Mouse (Mus musculus) heart, adult 8-10 months (tissue): Measurements from ENCODE around the gene Cstb. TPM values are rescaled to one million over a fixed set of nuclear protein-coding genes. Genes with fewer than 3 reads are reported as not detected.

Source experiments
- DNase-seq: peaks from one replicate; pipeline ENCODE4 v3.0.0; 2022; ENCODE audit warnings: low spot score
- total RNA-seq, 4 experiments: library from RNA; stranded (reverse); gene quantifications; 2 replicates each; pipeline ENCODE4 v1.2.4; 2022

Gene Cstb
- total RNA-seq, result 10 to 100 TPM; 16.4 to 26.2 (median 24.4) TPM

- peak; percentile 74 for DNase-seq
Measured at GRCm38 (mm10) chr10:78425181-78426041, at the start of gene Cstb. Gene Cstb, plus strand, starts transcription at chr10:78425669.

- no peak for DNase-seq
Measured at GRCm38 (mm10) chr10:78378516-78378915, 47.0 kb upstream of the Cstb start.

- DNase-seq, result no peak
Measured at GRCm38 (mm10) chr10:78383567-78383966, 41.9 kb upstream of the Cstb start.

- no peak for DNase-seq
Measured at GRCm38 (mm10) chr10:78385520-78385919, 39.9 kb upstream of the Cstb start.

GRCm38 (mm10) chr10:78388216-78388980, 37.1 kb upstream of the Cstb start:
- no peak for DNase-seq

GRCm38 (mm10) chr10:78390982-78391470, 34.4 kb upstream of the Cstb start:
- DNase-seq, result no peak

GRCm38 (mm10) chr10:78392072-78392471, 33.4 kb upstream of the Cstb start:
- peak; percentile 77 for DNase-seq

GRCm38 (mm10) chr10:78395377-78395776, 30.1 kb upstream of the Cstb start:
- no peak for DNase-seq

GRCm38 (mm10) chr10:78395819-78396624, 29.4 kb upstream of the Cstb start:
- DNase-seq, result peak; percentile 87

GRCm38 (mm10) chr10:78396625-78396885, 28.9 kb upstream of the Cstb start:
- DNase-seq, result no peak

- DNase-seq, result no peak
Measured at GRCm38 (mm10) chr10:78399090-78399657, 26.3 kb upstream of the Cstb start.

GRCm38 (mm10) chr10:78401127-78401526, 24.3 kb upstream of the Cstb start:
- no peak for DNase-seq

- no peak for DNase-seq
Measured at GRCm38 (mm10) chr10:78402301-78402922, 23.1 kb upstream of the Cstb start.

- DNase-seq, result no peak
Measured at GRCm38 (mm10) chr10:78406152-78406551, 19.3 kb upstream of the Cstb start.

- DNase-seq, result no peak
Measured at GRCm38 (mm10) chr10:78407132-78407531, 18.3 kb upstream of the Cstb start.

GRCm38 (mm10) chr10:78409035-78409788, 16.3 kb upstream of the Cstb start:
- no peak for DNase-seq

- no peak for DNase-seq
Measured at GRCm38 (mm10) chr10:78411851-78412250, 13.6 kb upstream of the Cstb start.

- DNase-seq, result peak; percentile 91
Measured at GRCm38 (mm10) chr10:78412319-78413151, 12.9 kb upstream of the Cstb start, which contains the start of gene Rrp1. Gene Rrp1, minus strand, starts transcription at chr10:78413043.

- no peak for DNase-seq
Measured at GRCm38 (mm10) chr10:78413152-78413520, 12.3 kb upstream of the Cstb start.
